Mouse (Mus musculus): Measurements from ENCODE around the gene Nup160. TPM values are rescaled to one million over a fixed set of nuclear protein-coding genes. Genes with fewer than 3 reads are reported as not detected.

The Nup160 gene
- polyA plus RNA-seq, 1 experiment from 2014 or later = 8.9 TPM

DNA sequence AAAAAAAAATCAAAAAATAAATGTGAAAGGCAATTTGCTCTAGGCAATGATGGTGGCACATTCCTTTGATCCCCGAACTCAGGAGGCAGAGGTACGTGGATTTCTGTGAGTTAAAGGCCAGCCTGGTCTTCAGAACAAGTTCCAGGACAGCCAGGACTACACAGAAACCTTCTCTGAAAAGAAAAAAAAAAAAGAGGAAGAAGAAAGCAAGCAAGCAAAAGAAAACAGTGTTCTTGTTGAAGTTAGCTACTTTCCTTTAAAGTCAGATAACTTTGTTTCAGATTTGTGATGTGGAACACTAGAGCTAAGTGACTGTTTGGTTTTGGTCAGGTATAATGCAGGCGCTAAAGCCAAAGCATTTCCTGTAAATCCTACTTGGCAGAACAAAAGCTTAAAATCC is 61.8 kb downstream of the Nup160 start:
- Histone ChIP-seq H3K4me3 (ENCODE audit: low read depth, low read length) (no peak overlapping the region), H3K36me3 (ENCODE audit: control insufficient read depth, insufficient read depth) (peaks cover 20% of the 10 kb centered on the region), H3K4me1 (replicated peaks; ENCODE audit: control insufficient read depth, insufficient read depth, low read length) (no peaks in the 10 kb centered on the region), H3K4me2 (replicated peaks; ENCODE audit: low read depth) (no peak overlapping the region), H3K9ac (ENCODE audit: low read depth, low read length) (no peak overlapping the region), H3K9me3 (ENCODE audit: control insufficient read depth) (no peaks in the 10 kb centered on the region), H3K27me3 (replicated peaks; ENCODE audit: control insufficient read depth, insufficient read depth, low read length) (no peaks in the 10 kb centered on the region), H3K27ac (ENCODE audit: low read depth, low read length) (no peak overlapping the region)
- TF ChIP-seq CTCF (IDR thresholded peaks at IDR 0.05; ENCODE audit: low read depth) = no peak
- ATAC-seq = no peak
- 91% methylated on average over 3 of the region's 3 CpGs for WGBS

DNA sequence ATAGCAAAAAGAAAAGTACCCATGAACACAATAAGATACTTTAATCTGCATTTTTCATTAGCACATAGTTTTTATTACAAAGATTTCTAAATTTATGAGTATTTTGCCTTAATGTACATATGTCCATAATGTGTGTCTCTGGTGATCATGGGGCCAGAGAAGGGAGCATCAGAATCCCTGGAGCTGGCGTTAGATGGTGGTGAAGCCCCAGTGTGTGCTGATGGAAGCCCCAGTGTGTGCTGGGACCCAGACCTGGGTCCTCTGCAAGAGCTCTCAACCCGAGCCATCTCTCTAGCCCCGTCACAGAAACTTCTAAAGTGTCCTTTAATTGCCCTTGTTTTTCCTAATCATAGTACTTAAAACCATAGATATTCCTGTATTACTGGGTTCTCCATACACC is 62.3 kb downstream of the Nup160 start:
- H3K4me2 ChIP-seq (replicated peaks; ENCODE audit: low read depth) = no peak overlapping the region
- peaks cover 20% of the 10 kb centered on the region for H3K36me3 ChIP-seq (ENCODE audit: control insufficient read depth, insufficient read depth)
- no peaks in the 10 kb centered on the region for H3K9me3 ChIP-seq (ENCODE audit: control insufficient read depth)
- no peak for TF ChIP-seq CTCF (IDR thresholded peaks at IDR 0.05; ENCODE audit: low read depth)
- H3K4me1 ChIP-seq (replicated peaks; ENCODE audit: control insufficient read depth, insufficient read depth, low read length) = no peaks in the 10 kb centered on the region
- WGBS = 82% methylated on average over 3 of the region's 3 CpGs
- no peak overlapping the region for H3K4me3 ChIP-seq (ENCODE audit: low read depth, low read length)
- no peak overlapping the region for H3K9ac ChIP-seq (ENCODE audit: low read depth, low read length)
- ATAC-seq = no peak
- no peak overlapping the region for H3K27ac ChIP-seq (ENCODE audit: low read depth, low read length)
- no peaks in the 10 kb centered on the region for H3K27me3 ChIP-seq (replicated peaks; ENCODE audit: control insufficient read depth, insufficient read depth, low read length)

DNA sequence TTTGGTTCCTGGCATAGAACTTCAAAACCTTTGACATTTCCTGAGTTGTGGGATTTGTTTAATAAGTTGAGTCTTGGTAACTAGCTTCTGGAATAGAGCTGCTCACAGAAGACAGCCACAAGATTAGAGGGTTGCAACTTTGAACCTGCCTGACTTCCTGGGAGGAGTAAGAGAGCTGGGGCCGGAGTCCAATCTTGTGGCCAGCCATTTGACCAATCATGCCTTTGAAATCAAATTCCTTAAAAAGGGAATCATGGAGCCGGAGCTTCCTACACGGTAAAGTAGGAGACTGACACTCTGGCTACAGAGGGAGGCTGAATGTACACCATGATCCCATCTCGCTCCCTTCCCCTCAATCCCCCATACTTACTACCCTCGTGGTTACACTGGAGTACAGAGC is 62.9 kb downstream of the Nup160 start:
- 66% methylated on average over 5 of the region's 5 CpGs for WGBS
- Histone ChIP-seq H3K9ac (ENCODE audit: low read depth, low read length) (no peak overlapping the region; the same call in 1 of the 2 replicates), H3K4me3 (ENCODE audit: low read depth, low read length) (no peak overlapping the region), H3K9me3 (ENCODE audit: control insufficient read depth) (no peaks in the 10 kb centered on the region), H3K27me3 (replicated peaks; ENCODE audit: control insufficient read depth, insufficient read depth, low read length) (no peaks in the 10 kb centered on the region), H3K4me1 (replicated peaks; ENCODE audit: control insufficient read depth, insufficient read depth, low read length) (no peaks in the 10 kb centered on the region), H3K36me3 (ENCODE audit: control insufficient read depth, insufficient read depth) (peaks cover 18% of the 10 kb centered on the region), H3K27ac (ENCODE audit: low read depth, low read length) (peak overlapping the region; percentile 64), H3K4me2 (replicated peaks; ENCODE audit: low read depth) (peak overlapping the region; percentile 32; the same call in 1 of the 2 replicates)
- peak; percentile 61 for ATAC-seq
- TF ChIP-seq CTCF (IDR thresholded peaks at IDR 0.05; ENCODE audit: low read depth) = no peak

DNA sequence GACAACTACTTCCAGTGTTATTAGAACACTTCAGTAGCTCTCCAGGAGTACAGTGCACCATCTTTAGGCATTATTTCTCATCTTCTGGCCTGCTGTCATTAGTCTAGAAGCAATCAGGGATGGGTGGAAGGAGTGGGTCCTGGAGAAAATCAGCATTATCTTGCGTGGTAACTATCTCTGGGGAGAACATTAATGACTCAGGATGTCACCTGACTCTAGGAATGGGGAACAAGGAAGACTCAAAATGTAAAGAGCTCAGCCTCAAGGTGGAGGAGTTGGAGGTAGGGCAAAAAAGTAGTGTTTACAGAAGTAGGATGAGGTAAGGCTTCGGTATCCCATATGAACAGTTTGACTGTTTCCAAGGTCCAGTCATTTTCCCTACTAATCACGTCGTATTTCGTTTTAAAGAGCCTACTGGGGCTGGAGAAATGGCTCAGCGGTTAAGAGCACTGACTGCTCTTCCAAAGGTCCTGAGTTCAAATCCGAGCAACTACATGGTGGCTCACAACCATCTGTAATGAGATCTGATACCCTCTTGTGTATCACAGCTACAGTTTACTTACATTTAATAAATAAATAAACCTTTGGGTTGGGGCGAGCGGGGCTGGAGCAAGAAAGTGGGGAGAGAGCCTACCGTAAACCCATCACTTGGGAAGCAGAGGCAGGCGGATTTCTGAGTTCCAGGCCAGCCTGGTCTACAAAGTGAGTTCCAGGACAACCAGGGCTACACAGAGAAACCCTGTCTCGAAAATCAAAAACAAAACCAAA is 67.5 kb downstream of the Nup160 start:
- 55% methylated on average over 12 of the region's 12 CpGs for WGBS
- peak overlapping the region; percentile 23; the same call in 1 of the 2 replicates for H3K9ac ChIP-seq (ENCODE audit: low read depth, low read length)
- peak overlapping the region; percentile 83 for H3K27ac ChIP-seq (ENCODE audit: low read depth, low read length)
- peak overlapping the region; percentile 62 for H3K4me2 ChIP-seq (replicated peaks; ENCODE audit: low read depth)
- no peak for TF ChIP-seq CTCF (IDR thresholded peaks at IDR 0.05; ENCODE audit: low read depth)
- H3K9me3 ChIP-seq (ENCODE audit: control insufficient read depth) = no peaks in the 10 kb centered on the region
- peaks cover 5% of the 10 kb centered on the region for H3K36me3 ChIP-seq (ENCODE audit: control insufficient read depth, insufficient read depth)
- ATAC-seq = no peak
- no peaks in the 10 kb centered on the region for H3K27me3 ChIP-seq (replicated peaks; ENCODE audit: control insufficient read depth, insufficient read depth, low read length)
- peaks cover 3% of the 10 kb centered on the region; the same call in 1 of the 2 replicates for H3K4me1 ChIP-seq (replicated peaks; ENCODE audit: control insufficient read depth, insufficient read depth, low read length)
- peak overlapping the region; percentile 96 for H3K4me3 ChIP-seq (ENCODE audit: low read depth, low read length)

DNA sequence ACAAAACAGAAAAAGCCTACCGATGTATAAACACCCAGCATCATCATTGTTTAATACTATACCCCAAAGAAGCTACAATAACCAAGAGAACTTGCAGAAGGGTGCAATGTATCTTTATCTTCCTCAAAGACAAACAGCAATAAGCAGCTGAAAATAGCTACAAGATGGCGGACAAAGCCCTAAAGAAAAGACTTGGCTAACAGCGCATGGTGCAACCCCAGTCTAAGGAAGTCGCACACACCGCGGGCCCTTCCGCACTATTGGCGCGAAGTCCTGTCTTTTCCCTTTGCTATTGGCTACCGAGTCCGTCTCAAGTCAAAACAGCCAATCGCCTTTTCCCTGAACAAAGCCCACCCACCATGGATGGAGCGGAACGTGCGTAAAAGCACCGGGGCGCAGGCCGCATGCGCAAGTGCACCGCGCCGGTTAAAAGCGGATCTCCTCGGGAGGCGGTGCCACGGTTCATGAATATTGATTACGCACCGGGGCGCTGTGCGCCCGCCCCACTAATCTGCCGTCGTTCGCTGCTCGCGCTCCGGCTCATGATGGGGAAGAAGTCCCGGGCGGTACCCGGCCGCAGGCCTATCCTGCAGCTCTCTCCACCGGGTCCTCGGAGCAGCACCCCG is 68.2 kb downstream of the Nup160 start, which contains the start of gene Fnbp4:
Gene Fnbp4, plus strand, starts transcription at position 318 of the 626 bp plus-strand sequence.
- under 1% methylated on average over 44 of the region's 44 CpGs for WGBS
- H3K4me2 ChIP-seq (replicated peaks; ENCODE audit: low read depth) = peak within 1 kb of the TSS; percentile 66
- peak; percentile 99 for ATAC-seq
- H3K4me1 ChIP-seq (replicated peaks; ENCODE audit: control insufficient read depth, insufficient read depth, low read length) = peaks cover 3% of the 10 kb centered on the region; the same call in 1 of the 2 replicates
- peak within 1 kb of the TSS; percentile 96 for H3K27ac ChIP-seq (ENCODE audit: low read depth, low read length)
- H3K36me3 ChIP-seq (ENCODE audit: control insufficient read depth, insufficient read depth) = peaks cover 5% of the 10 kb centered on the region
- H3K9ac ChIP-seq (ENCODE audit: low read depth, low read length) = peak within 1 kb of the TSS; percentile 98
- H3K27me3 ChIP-seq (replicated peaks; ENCODE audit: control insufficient read depth, insufficient read depth, low read length) = no peaks in the 10 kb centered on the region
- H3K9me3 ChIP-seq (ENCODE audit: control insufficient read depth) = no peaks in the 10 kb centered on the region
- peak; percentile 43 for TF ChIP-seq CTCF (IDR thresholded peaks at IDR 0.05; ENCODE audit: low read depth)
- peak within 1 kb of the TSS; percentile 96 for H3K4me3 ChIP-seq (ENCODE audit: low read depth, low read length)

DNA sequence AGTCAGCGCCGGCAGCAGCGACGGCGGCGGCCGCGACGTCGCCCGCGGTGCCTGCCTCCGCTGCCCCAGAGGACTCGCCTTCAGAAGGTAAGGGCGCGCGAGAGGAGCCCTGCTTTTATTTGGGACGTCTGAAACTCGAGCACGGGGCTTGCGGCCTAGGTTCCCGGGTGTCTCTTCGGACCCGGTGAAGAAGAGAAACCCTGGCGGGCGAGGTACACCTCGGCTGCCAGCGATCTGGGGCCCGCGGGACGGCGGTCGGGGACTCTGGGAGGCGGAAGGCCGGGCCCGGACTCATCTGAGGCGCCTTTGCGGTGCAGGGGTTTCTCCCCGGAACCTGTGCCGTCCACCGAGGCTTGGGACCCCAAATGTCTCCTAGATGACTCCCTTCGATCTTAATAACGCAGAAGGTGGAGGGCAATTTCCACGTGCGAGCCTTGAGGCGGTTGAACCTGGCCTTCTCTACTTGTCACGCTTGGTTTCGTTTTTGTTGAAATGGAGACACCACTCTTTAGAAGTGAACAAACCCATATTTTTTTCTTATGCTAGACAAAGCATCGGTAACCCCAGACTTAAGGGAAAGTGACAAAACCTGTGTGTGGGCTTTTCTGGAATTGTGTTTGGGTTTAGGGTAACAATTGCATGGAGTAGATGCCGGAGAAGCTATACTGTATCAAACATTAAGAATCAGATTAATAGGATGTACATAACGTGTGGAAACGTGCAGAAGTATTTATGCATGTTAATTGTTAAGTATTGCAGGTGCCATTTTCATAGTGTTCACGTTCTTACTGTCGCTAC is 68.9 kb downstream of the Nup160 start:
- H3K27ac ChIP-seq (ENCODE audit: low read depth, low read length) = peak overlapping the region; percentile 96
- H3K27me3 ChIP-seq (replicated peaks; ENCODE audit: control insufficient read depth, insufficient read depth, low read length) = no peaks in the 10 kb centered on the region
- peak overlapping the region; percentile 66 for H3K4me2 ChIP-seq (replicated peaks; ENCODE audit: low read depth)
- H3K36me3 ChIP-seq (ENCODE audit: control insufficient read depth, insufficient read depth) = peaks cover 5% of the 10 kb centered on the region
- under 1% methylated on average over 54 of the region's 54 CpGs for WGBS
- no peaks in the 10 kb centered on the region for H3K9me3 ChIP-seq (ENCODE audit: control insufficient read depth)
- H3K4me3 ChIP-seq (ENCODE audit: low read depth, low read length) = peak overlapping the region; percentile 96
- ATAC-seq = peak; percentile 40
- H3K4me1 ChIP-seq (replicated peaks; ENCODE audit: control insufficient read depth, insufficient read depth, low read length) = peaks cover 3% of the 10 kb centered on the region; the same call in 1 of the 2 replicates
- no peak for TF ChIP-seq CTCF (IDR thresholded peaks at IDR 0.05; ENCODE audit: low read depth)
- peak overlapping the region; percentile 98 for H3K9ac ChIP-seq (ENCODE audit: low read depth, low read length)
